Mouse (Mus musculus) kidney, adult 2 months (tissue): ENCODE measurements at regions not wholly inside any gene's neighbourhood (a gene's known extent, or its start where the extent isn't known, plus 50 kb on each side); places are given as distances from the start of the nearest gene placed in this dataset.

Experiments
- CTCF ChIP-seq: fragments of 200-500 bp; conservative IDR thresholded peaks from 2 replicates; pipeline ENCODE4 v1.5.1; 2011; ENCODE audit warnings: low read depth, mild to moderate bottlenecking, control low read depth, low read length, moderate library complexity, mixed read lengths; ENCODE audit not compliant: insufficient read depth, insufficient read length
- POLR2A ChIP-seq: fragments of 200-500 bp; IDR thresholded peaks from one replicate; pipeline ENCODE4 v1.6.1; 2011; ENCODE audit warnings: low read depth, low read length, control low read depth

DNA sequence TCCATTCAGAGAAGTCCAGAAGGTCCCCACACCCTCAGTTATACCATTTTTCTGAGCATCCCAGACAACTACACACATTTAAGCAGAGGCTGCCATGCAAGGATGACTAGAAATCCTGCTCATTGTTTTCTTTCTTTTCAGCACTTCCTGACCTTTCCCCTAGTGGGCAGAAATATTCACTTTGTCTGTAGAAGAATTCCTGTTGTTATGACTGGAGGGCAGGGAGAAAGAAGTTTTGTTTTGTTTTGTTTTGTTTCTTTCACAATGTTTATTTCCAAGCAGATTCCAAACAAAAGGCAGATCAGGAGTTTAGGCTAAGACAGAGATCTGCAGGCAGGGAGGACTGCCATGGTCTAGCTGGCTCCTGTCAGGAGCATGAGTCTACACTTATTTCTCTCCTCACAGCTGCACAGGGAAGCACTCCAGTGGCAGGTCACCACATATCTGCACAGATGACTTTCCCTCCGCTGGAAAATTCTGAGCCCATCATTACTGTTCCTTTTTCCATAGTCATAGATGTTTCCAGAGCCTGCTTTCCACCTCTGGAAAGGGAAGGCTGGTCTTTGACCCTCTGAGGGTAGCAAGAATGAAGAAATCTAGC is 182.5 kb upstream of the Dyrk2 start:
- TF ChIP-seq CTCF (no peak), POLR2A (no peak)
